Comparison of ENCODE assay signal across 1 mouse cellular context in the genomic region with DNA sequence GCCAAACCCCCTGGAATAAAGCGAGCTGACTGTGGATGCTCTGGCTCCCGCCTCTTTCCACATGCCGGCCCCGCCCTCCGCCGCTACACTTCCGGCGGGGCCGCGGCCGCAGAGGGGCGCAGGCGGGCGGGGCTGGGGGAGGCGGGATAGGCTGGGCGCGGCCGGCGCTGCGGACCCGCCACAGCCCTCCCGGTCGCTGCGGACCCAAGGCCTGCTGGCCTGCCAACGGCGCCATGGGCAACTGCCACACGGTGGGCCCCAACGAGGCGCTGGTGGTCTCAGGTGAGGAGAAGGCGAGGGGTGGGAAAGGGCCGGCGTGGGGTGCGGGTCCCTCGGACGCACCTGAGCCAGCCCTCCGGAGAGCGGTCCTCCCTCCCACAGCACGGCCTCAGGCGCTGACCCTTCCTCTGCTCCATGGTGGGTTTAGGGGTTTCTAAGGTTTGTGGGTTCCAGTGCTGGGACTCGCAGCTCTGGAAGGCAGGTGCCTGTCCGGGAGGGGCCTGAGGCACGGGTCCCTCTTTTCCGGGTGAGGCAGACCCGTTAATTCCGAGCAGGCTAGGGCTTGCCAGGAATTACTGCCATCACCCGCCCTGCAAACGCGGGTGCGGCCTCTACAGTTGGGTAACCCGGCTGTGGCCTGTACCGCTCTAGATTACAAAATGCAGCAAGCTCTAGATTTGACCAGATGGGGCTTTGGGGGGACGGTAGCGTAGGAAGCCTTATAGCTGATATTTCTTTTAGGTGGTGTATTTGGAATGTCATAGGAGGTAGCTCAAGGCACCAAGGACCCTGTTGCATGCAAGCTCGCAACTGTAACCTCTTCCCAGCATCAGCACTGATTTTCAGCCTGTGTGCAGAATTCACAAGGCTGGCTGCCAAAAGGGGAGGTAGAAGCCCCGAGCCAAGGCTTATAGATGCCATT.
A peak's percentile ranks its signal among the peaks of the same experiment; 100 is the strongest.
TF ChIP-seq lines count a peak whose summit lies in the region.

TSS of gene Flot2 (plus strand) at position 101 of the 922 bp plus-strand sequence.

TF ChIP-seq in CH12.LX, 34 proteins besides CTCF, POLR2A, EP300 and RAD21 (continued from another document):
- TF ChIP-seq UBTF (IDR thresholded peaks at IDR 0.05; ENCODE audit: low read depth, low read length) (no peak), CHD2 (IDR thresholded peaks at IDR 0.05; ENCODE audit: low read length) (0 out of 2 replicates have a peak, but pooled peaks have one; percentile 22), ZC3H11A (IDR thresholded peaks at IDR 0.05; ENCODE audit: low read depth, low read length) (no peak), ZMIZ1 (IDR thresholded peaks at IDR 0.05; ENCODE audit: low read depth, low read length) (0 out of 2 replicates have a peak, but pooled peaks have one; percentile 40), MAFK (IDR thresholded peaks at IDR 0.05; ENCODE audit: insufficient replicate concordance, low read length) (no peak), IRF4 (IDR thresholded peaks at IDR 0.05; ENCODE audit: low read depth, low read length) (peak; percentile 6; the same call in 1 of the 2 replicates), RCOR1 (conservative IDR thresholded peaks at IDR 0.05; ENCODE audit: low read depth, low read length) (no peak), E2F4 (IDR thresholded peaks at IDR 0.05; ENCODE audit: insufficient replicate concordance, low read depth, low read length) (no peak), USF1 (IDR thresholded peaks at IDR 0.05; ENCODE audit: low read depth, low read length) (no peak), USF2 (conservative IDR thresholded peaks at IDR 0.05; ENCODE audit: low read depth, low read length) (no peak), POLR2AphosphoS2 (IDR thresholded peaks at IDR 0.05; ENCODE audit: low read depth, low read length) (peak; percentile 73), CHD1 (IDR thresholded peaks at IDR 0.05; ENCODE audit: low read depth, low read length) (no peak), NELFE (IDR thresholded peaks at IDR 0.05; ENCODE audit: low read depth, low read length) (no peak; the same call in 1 of the 2 replicates), ZNF384 (IDR thresholded peaks at IDR 0.05; ENCODE audit: low read depth, low read length) (no peak), MYC (IDR thresholded peaks at IDR 0.05; ENCODE audit: low read depth, low read length) (no peak), PAX5 (IDR thresholded peaks at IDR 0.05; ENCODE audit: low read length) (no peak)
